Mouse (Mus musculus) frontal cortex, postnatal 14 days (tissue): ENCODE data around the gene Rassf4.
A peak's percentile ranks its signal among the peaks of the same experiment; 100 is the strongest.

ENCODE experiments used
- DNase-seq, 2 experiments: peaks; one replicate each; pipeline ENCODE4 v3.0.0; 2022; ENCODE audit warnings: low spot score in 2 of 2

Gene Rassf4

DNA sequence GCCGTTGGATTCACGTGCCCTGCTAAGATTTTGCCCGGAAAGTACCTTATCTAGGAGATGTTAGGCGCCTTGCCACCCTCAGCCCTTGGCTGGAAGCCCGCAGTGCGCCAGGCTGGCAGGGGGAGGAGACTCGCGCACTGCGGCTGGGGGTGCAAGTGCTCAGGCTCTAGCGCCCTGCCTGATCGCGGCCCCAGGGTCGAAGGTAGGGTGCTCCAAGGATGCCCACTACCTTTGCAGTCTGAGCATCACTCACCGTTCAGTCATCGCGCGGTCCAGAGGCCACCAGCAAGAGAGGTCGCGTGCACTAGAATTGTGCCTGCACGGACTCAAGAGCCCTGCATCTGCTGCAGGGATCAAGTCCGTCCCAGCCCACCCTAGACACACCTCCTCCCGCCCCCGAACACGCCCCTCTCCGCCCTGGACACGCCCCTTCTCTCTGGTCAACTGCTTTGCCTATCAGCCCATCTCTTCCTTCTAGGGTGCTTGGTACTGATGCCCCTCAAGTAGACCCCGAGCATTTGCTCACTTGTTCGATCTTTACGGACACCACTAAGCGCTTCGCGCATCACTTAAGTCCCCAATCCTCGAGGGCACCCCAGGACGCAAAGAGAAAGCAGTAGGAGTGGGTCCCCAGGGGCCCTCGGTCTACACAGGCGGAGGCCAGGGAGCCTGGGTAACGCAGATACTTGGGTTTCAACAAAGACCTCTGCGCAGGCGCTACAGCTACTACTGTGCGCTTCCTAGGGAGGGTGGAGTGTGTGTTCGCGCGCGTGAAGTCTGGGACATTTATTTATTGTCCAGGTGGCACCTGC is at the start of gene Rassf4:
Gene Rassf4 (minus strand): TSS at position 482 of the 812 bp plus-strand sequence.
- peak; percentile 42 to 63 for DNase-seq

DNA sequence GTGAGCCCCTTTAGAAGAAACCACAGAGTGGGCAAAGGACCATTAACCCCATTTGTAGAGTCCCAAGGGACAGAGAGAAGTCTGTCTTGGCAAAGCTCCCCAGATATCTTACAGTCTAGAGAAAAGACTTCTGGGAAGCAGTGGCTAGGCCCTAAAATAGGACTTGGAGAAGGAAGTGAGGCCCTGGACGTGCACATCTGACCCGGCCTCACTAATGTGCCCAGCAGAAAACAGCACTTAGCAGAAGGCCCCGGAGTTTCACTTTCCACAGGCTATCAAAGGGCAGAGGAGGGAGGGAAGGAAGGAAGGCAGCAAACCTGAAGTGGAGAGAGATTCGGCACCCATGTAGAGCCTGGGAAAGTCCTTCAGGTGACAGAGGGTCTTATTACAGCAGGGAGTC is 45.2 kb upstream of the Rassf4 start:
- DNase-seq = no peak

GRCm38 (mm10) chr6:116718361-116718760 is 44.6 kb upstream of the Rassf4 start:
- DNase-seq = no peak

DNA sequence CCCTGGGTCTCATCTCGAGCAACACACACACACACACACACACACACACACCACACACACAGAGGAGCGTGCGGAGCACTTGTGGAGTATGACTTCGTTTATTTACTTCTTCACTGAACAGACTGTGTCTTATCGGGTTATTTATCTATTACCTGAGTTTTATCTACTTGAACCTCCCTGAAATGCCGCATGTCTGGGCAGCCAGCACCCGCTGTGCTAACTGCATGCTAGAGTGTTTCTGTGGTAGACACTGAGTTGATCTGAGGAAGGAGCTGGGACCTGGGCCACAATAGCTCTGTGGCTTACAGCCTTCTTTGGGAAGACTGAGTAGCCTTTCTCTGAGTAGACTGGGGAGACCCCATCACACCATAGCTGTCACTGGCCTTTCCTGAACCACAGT is 44.1 kb upstream of the Rassf4 start:
- no peak for DNase-seq

DNA sequence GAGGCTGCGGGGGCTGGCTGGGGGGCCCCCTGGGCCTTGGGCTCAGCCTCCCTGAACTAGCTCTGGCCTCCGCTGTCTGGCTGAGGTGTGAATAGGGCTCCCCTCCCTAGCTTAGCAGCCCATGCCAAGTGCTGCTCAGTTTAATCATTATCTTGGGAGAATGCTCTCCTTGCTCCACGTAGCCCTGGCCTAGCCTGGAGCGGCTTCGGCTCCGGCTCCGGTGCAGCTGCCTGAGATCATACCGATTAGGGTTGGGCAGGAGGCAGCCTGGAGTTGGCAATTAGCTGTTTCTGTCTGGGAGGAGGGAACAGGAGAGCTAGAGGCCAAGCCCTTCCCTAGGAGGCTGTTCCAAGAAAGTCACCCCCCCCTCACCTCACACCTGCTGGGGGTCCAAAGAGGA is 42.9 kb upstream of the Rassf4 start, which contains the start of gene Tmem72:
Gene Tmem72 (minus strand): TSS at position 248 of the 400 bp plus-strand sequence.
- no peak for DNase-seq

- no peak for DNase-seq
These were observed 41.4 kb upstream of the Rassf4 start for GRCm38 (mm10) chr6:116715166-116715565.

- DNase-seq = no peak
These were observed 40.8 kb upstream of the Rassf4 start for GRCm38 (mm10) chr6:116714576-116714975.

DNA sequence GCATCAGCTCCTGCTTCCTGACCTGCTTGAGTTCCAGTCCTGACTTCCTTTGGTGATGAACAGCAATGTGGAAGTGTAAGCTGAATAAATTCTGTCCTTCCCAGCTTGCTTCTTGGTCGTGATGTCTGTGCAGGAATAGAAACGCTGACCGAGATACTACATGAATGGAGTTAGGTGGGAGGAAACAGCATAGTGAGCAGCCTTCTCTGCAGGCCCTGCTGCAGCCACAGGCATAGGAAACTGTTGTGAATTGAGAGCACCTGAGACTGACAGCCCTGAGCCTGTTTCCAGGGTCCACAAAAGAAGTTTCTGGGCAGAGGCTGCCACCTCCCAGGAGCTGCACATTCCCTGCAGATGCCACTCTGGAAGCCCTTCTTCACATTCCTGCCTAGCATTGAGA is 40.2 kb upstream of the Rassf4 start:
- no peak for DNase-seq

DNA sequence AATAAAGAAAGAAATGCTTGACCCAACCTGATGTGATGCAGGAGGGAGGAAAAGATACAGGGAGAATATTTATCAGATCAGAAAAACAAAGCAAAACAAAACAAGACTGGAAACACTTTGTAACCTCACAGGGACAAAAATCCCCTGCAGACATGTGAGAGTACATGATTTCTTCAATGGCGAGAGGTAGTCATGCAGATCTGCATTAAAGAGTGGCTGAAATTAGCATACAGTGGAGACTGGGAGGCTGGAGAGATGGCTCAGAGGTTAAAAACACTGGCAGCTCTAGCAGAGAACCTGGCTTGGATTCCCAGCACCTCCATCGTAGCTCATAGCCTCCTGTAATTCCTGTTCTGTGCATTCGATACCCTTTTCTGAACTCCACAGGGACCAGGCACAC is 38.8 kb upstream of the Rassf4 start:
- no peak for DNase-seq

DNA sequence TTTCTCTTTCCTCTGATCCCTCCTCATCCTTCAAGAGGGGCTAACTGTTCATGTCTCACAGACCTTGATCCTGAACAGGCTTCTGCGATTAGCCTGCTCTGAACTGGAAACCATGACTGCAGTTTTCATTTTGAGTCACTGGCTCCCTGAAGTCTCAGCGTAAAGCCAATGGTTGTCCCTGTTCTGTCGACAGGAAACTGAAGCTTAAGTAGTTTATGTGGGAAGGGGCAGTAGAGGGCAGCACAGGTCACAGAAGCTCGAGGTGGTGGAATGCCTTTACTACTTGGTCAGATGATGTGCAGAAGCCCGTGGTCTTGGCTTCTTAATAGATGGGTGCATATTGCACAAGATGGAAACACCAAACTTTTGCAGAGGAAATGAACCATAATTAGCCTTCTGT is 38.3 kb upstream of the Rassf4 start:
- no peak for DNase-seq

DNA sequence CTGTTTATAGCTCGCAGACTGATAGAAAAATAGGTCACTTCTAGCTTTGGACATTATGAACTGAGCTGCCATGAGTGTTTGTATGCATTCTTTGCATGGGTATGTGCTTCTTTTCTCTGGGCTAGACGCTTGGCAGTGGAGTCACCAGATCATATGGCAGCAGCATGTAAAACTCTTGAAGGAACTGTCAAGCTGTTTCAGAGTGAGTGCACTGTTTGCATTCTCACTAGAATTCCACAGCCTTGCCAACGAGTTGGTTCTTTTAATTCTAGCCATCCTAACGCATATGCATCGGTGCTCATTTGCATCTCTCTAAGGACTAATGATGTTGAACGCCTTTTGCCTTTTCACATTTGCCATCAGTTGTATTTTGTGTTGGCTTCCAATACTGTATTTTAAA is 30.6 kb upstream of the Rassf4 start:
- no peak for DNase-seq

- DNase-seq = no peak
These were observed 27.1 kb upstream of the Rassf4 start for GRCm38 (mm10) chr6:116700821-116701220.

- DNase-seq = no peak
These were observed 24.2 kb upstream of the Rassf4 start for GRCm38 (mm10) chr6:116697896-116698425.

DNA sequence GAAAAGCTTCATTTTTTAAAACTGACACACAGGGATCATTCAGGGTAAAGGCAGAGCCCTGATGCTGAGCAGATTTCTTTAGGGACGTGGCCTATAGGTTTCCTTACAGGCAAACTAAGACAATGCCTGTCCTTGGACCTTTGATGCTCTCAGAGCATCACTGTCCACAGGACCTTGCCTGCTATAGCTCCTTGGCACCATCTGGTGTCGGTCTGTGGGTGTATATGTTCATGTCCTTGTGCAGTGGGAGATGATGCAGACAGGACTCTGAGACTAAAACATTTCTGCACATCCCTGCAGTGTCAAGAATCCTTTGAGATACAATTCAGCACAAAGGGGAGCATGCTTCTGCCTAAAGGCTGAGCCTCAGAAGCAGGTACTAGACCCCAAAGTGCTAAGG is 23.7 kb upstream of the Rassf4 start:
- DNase-seq = no peak

GRCm38 (mm10) chr6:116694346-116694745 is 20.6 kb upstream of the Rassf4 start:
- no peak for DNase-seq

GRCm38 (mm10) chr6:116693639-116694038 is 19.9 kb upstream of the Rassf4 start:
- no peak for DNase-seq

- no peak for DNase-seq
These were observed 8.6 kb upstream of the Rassf4 start for GRCm38 (mm10) chr6:116682317-116682716.

GRCm38 (mm10) chr6:116679563-116680288 is 6.0 kb upstream of the Rassf4 start:
- DNase-seq = no peak

DNA sequence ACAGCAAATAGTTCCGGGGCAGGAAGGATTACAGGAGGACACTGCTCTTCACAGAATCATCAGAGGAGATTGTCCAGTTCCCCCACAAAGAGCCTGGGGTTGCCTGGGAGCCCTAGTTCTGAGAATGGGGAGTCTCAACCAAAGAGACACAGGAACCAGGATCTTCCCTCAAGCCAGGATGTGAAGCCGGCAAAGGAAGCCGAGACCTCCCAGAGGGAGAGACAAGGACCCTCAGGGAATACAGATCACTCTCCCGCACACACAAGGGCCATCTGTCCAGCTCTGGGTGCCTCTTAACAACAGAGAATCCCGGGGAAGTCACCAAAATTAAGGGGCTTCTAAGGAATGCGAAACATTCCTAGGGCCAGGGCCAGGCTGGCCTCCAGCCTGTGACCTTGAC is 3.6 kb upstream of the Rassf4 start:
- DNase-seq = no peak

- DNase-seq = no peak
These were observed 2.7 kb upstream of the Rassf4 start for GRCm38 (mm10) chr6:116676355-116676913.

DNA sequence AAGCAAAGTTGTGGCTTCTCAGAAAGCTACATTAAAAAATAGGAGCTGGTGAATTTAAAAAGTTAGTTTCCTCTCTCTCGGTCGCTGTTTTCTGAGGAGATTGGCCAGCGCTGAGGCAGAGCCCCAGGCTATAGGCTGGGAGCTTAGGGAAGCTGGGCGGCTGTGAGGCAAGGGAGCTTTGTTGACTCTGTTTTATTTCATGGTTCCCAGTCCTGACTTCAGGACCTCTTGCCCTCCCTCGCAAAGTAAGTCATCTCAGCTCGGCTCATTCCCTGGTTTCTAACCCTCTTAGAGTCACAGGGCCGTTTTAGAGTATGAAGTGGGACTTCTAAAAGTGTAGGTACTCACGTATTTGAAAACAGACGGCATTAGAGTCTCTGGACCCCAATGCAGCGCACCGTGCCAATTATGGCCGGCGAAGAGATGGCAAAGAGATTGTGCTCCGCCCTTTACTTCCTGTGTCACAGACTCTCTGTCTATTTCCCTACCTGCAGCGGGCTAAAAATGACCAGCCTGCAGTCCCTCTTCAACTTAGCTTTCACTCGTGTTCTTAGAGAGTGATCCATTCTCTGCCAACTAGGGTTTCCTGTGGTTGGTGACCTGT is 633 bp upstream of the Rassf4 start:
- DNase-seq = no peak

DNA sequence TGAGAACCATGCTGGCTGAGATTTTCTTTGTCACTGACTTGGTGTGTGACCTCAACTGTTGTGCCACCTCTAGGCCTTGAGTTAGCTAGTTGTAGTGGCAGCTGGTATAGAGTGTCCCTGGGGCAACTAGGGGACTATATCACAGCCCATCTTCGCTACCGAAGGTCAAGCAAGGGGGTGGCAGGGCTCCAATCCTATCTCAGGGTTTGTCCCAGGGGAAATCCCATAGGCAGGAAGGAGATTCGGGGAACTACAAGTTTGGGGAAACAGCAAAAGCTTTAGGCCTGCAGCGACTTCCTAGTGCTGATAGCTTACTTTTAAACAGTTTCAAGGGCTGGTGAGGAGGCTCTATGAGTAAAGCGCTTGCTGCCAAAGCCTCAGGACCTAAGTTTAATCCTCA is 1.4 kb downstream of the Rassf4 start:
- DNase-seq = no peak
